Mouse (Mus musculus): Measurements from ENCODE around the gene Pmp22. TPM values are rescaled to one million over a fixed set of nuclear protein-coding genes. Genes with fewer than 3 reads are reported as not detected.

Gene Pmp22
- polyA plus RNA-seq, 2 experiments, result 4.2 to 12.4 TPM

DNA sequence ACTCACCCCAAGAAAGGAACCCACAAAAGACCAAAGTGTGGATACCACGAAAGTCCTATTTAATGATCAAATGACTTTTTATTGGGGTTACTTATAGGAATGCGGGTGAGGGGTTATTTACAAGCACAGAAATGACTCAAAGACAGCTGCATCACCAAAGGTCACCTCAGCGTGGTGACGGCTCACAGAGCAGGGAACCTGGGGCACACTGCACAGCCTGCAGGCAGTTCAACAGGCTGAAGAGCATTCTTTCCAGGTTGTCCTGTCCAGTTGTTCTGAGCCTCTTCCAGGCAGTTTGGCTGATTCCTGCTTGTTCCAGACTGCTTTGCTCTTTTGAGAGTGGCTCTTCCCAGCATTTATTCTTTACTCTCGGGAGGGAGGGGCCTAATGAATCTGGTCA is 12.1 kb upstream of the Pmp22 start:
- ATAC-seq (ENCODE audit: insufficient read depth), result no peak
- H3K36me3 ChIP-seq (replicated peaks; ENCODE audit: control insufficient read depth, insufficient read depth, low read depth), result no peaks in the 10 kb centered on the region
- H3K9ac ChIP-seq (replicated peaks), result no peak overlapping the region
- 71% methylated on average over 5 of the region's 5 CpGs for WGBS (ENCODE audit: insufficient replicate concordance)
- H3K27ac ChIP-seq, result no peak overlapping the region
- TF ChIP-seq EP300 (IDR thresholded peaks at IDR 0.05; ENCODE audit: low read depth) (no peak), CTCF (IDR thresholded peaks at IDR 0.05; ENCODE audit: low read depth) (no peak)
- H3K4me3 ChIP-seq (ENCODE audit: insufficient read depth in 1 of 2, low read depth in 2 of 2, low read length in 2 of 2), result no peak overlapping the region
- H3K4me1 ChIP-seq (replicated peaks; ENCODE audit: control insufficient read depth in 2 of 2, insufficient read depth in 2 of 2, low read length in 1 of 2), result 0 out of 4 replicates have a peak, but pooled peaks cover 0 to 4% of the 10 kb centered on the region in 2 experiments
- DNase-seq (ENCODE audit: low read depth in 3 of 3, low spot score in 3 of 3), result no peak
- no peaks in the 10 kb centered on the region; the same call in 1 of the 2 replicates for H3K27me3 ChIP-seq (ENCODE audit: control insufficient read depth, insufficient read depth, low read length)
- no peak overlapping the region for H3K4me2 ChIP-seq (ENCODE audit: low read depth)
- H3K9me3 ChIP-seq (ENCODE audit: control insufficient read depth, low read length), result no peaks in the 10 kb centered on the region

DNA sequence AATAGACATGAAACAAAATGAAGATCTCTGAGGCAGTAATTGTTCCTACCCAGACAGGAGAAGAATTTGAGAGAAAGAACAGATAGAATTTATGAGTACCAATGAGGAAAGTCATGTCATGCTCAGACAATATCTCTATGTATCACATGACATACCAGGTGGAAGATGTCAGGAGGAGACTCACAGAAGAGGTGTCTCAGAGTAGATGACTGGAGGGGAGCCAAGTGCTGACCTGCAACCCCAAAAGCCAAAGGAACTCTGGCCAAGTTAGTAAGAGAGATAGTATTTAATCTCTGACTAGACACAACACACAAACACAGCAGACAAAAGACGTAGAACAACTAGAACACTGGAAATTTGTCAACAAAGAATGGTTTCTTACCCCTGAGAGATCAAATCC is 11.5 kb upstream of the Pmp22 start:
- Histone ChIP-seq H3K4me2 (ENCODE audit: low read depth) (no peak overlapping the region), H3K27ac (no peak overlapping the region), H3K4me3 (ENCODE audit: insufficient read depth in 1 of 2, low read depth in 2 of 2, low read length in 2 of 2) (no peak overlapping the region), H3K27me3 (ENCODE audit: control insufficient read depth, insufficient read depth, low read length) (no peaks in the 10 kb centered on the region; the same call in 1 of the 2 replicates), H3K9me3 (ENCODE audit: control insufficient read depth, low read length) (no peaks in the 10 kb centered on the region), H3K4me1 (replicated peaks; ENCODE audit: control insufficient read depth in 2 of 2, insufficient read depth in 2 of 2, low read length in 1 of 2) (0 out of 4 replicates have a peak, but pooled peaks cover 0 to 4% of the 10 kb centered on the region in 2 experiments), H3K36me3 (replicated peaks; ENCODE audit: control insufficient read depth, insufficient read depth, low read depth) (no peaks in the 10 kb centered on the region), H3K9ac (replicated peaks) (no peak overlapping the region)
- ATAC-seq (ENCODE audit: insufficient read depth), result no peak
- TF ChIP-seq CTCF (IDR thresholded peaks at IDR 0.05; ENCODE audit: low read depth), result no peak
- no peak for TF ChIP-seq EP300 (IDR thresholded peaks at IDR 0.05; ENCODE audit: low read depth)
- 52% methylated on average over 1 of the region's 1 CpGs for WGBS (ENCODE audit: insufficient replicate concordance)
- DNase-seq (ENCODE audit: low read depth in 3 of 3, low spot score in 3 of 3), result no peak

DNA sequence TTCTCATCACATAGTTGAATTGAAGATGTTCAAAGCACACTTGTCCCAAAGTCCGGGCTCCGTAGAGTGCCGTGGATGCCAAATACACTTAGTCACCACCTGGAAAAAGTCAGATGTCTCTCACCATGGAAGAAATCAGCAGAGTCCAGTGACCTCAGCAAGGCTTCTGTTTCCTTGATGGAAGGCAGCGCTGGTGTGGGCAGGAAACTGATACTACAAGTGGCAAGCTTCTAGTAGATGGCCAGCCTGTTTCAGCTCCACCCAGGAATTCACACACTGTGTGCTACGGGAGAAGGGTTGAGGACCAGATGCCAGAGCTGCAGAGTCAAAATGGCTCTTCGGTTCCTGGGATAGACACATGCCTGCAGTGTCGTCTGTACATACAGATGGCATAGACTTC is 9.0 kb upstream of the Pmp22 start:
- no peaks in the 10 kb centered on the region; the same call in 1 of the 2 replicates for H3K27me3 ChIP-seq (ENCODE audit: control insufficient read depth, insufficient read depth, low read length)
- no peak overlapping the region for H3K4me3 ChIP-seq (ENCODE audit: insufficient read depth in 1 of 2, low read depth in 2 of 2, low read length in 2 of 2)
- TF ChIP-seq EP300 (IDR thresholded peaks at IDR 0.05; ENCODE audit: low read depth) (no peak), CTCF (IDR thresholded peaks at IDR 0.05; ENCODE audit: low read depth) (no peak)
- no peak for ATAC-seq (ENCODE audit: insufficient read depth)
- H3K9me3 ChIP-seq (ENCODE audit: control insufficient read depth, low read length), result no peaks in the 10 kb centered on the region
- no peak overlapping the region for H3K9ac ChIP-seq (replicated peaks)
- DNase-seq (ENCODE audit: low read depth in 3 of 3, low spot score in 3 of 3), result no peak
- WGBS (ENCODE audit: insufficient replicate concordance), result 22% methylated on average over 7 of the region's 7 CpGs
- H3K27ac ChIP-seq, result no peak overlapping the region
- H3K36me3 ChIP-seq (replicated peaks; ENCODE audit: control insufficient read depth, insufficient read depth, low read depth), result no peaks in the 10 kb centered on the region
- no peak overlapping the region for H3K4me2 ChIP-seq (ENCODE audit: low read depth)
- H3K4me1 ChIP-seq (replicated peaks; ENCODE audit: control insufficient read depth in 2 of 2, insufficient read depth in 2 of 2, low read length in 1 of 2), result 0 out of 4 replicates have a peak, but pooled peaks cover 0 to 4% of the 10 kb centered on the region in 2 experiments

DNA sequence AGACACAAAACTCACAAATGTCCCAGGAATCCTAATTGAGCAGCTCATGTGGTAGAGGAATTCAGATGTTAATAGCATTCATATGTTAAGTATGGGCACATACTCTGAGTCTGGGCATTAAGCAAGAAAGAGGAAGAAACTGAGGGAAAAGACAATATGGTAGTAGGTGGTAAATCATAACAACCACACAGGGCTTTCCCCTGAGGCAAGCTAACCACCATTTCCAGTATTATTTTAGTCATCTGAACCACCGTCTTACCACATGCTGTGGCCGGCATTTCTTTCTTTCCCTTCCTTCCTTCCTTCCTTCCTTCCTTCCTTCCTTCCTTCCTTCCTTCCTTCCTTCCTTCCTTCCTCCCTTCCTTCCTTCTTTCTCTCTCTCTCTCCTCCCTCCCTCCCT is 6.5 kb upstream of the Pmp22 start:
- H3K9me3 ChIP-seq (ENCODE audit: control insufficient read depth, low read length), result no peaks in the 10 kb centered on the region
- no peak overlapping the region for H3K9ac ChIP-seq (replicated peaks)
- H3K36me3 ChIP-seq (replicated peaks; ENCODE audit: control insufficient read depth, insufficient read depth, low read depth), result no peaks in the 10 kb centered on the region
- H3K27ac ChIP-seq, result no peak overlapping the region
- TF ChIP-seq EP300 (IDR thresholded peaks at IDR 0.05; ENCODE audit: low read depth), result no peak
- no peak for TF ChIP-seq CTCF (IDR thresholded peaks at IDR 0.05; ENCODE audit: low read depth)
- 12% methylated on average over 2 of the region's 2 CpGs for WGBS (ENCODE audit: insufficient replicate concordance)
- H3K4me3 ChIP-seq (ENCODE audit: insufficient read depth in 1 of 2, low read depth in 2 of 2, low read length in 2 of 2), result no peak overlapping the region
- ATAC-seq (ENCODE audit: insufficient read depth) (no peak), DNase-seq (ENCODE audit: low read depth in 3 of 3, low spot score in 3 of 3) (no peak)
- H3K27me3 ChIP-seq (ENCODE audit: control insufficient read depth, insufficient read depth, low read length), result no peaks in the 10 kb centered on the region; the same call in 1 of the 2 replicates
- no peak overlapping the region for H3K4me2 ChIP-seq (ENCODE audit: low read depth)
- 0 out of 4 replicates have a peak, but pooled peaks cover 0 to 4% of the 10 kb centered on the region in 2 experiments for H3K4me1 ChIP-seq (replicated peaks; ENCODE audit: control insufficient read depth in 2 of 2, insufficient read depth in 2 of 2, low read length in 1 of 2)

DNA sequence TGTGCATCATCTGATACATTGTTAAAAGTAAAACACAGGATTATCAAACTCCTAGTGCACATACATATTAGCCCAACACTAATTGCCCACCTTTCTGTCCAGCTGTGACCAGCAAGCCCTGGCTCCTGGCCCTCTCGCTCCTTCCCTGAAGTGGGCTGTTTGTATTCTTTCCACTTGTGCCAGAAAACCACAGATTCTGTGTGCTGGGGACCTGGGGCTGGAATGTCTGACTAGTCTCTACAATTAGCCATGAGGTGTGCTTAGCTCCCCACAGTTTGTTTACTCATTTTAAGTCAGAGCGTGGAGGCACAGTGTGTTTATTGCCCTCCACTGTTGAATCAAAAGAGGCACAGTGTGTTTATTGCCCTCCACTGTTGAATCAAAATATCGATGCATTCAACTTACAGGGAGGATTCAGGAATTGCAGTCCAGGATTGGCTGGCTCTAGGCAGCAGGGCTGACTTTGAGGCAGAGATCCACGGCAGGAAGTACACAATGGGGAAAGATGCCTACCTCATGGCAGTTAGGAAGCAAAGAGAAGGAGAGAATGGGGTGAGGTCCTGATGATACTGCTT is 5.9 kb upstream of the Pmp22 start:
- WGBS (ENCODE audit: insufficient replicate concordance), result 55% methylated on average over 4 of the region's 4 CpGs
- Histone ChIP-seq H3K4me2 (ENCODE audit: low read depth) (no peak overlapping the region), H3K4me3 (ENCODE audit: insufficient read depth in 1 of 2, low read depth in 2 of 2, low read length in 2 of 2) (no peak overlapping the region), H3K9ac (replicated peaks) (no peak overlapping the region), H3K4me1 (replicated peaks; ENCODE audit: control insufficient read depth in 2 of 2, insufficient read depth in 2 of 2, low read length in 1 of 2) (0 out of 4 replicates have a peak, but pooled peaks cover 0 to 4% of the 10 kb centered on the region in 2 experiments), H3K36me3 (replicated peaks; ENCODE audit: control insufficient read depth, insufficient read depth, low read depth) (no peaks in the 10 kb centered on the region), H3K27ac (no peak overlapping the region), H3K27me3 (ENCODE audit: control insufficient read depth, insufficient read depth, low read length) (no peaks in the 10 kb centered on the region; the same call in 1 of the 2 replicates), H3K9me3 (ENCODE audit: control insufficient read depth, low read length) (no peaks in the 10 kb centered on the region)
- TF ChIP-seq EP300 (IDR thresholded peaks at IDR 0.05; ENCODE audit: low read depth) (no peak), CTCF (IDR thresholded peaks at IDR 0.05; ENCODE audit: low read depth) (no peak)
- ATAC-seq (ENCODE audit: insufficient read depth) (no peak), DNase-seq (ENCODE audit: low read depth in 3 of 3, low spot score in 3 of 3) (no peak)

All from liver, embryonic 14.5 days (tissue).